Mouse (Mus musculus) embryonic facial prominence, embryonic 12.5 days (tissue): ENCODE results near the gene Dnajc15. TPM values are rescaled to one million over a fixed set of nuclear protein-coding genes. Genes with fewer than 3 reads are reported as not detected.

Experiments used
- ATAC-seq: fragments of 200-750 bp; cut with Nextera tagmentation; 2 replicates; pipeline ENCODE4 v1.8.0; 2017; ENCODE audit not compliant: insufficient number of reproducible peaks, insufficient read depth, low FRiP score, low TSS enrichment
- H3K27ac ChIP-seq: fragments of 300-500 bp; sonication (generic); 2 replicates; pipeline ENCODE4 v1.5.1; 2016; ENCODE audit warnings: mild to moderate bottlenecking
- H3K27me3 ChIP-seq: fragments of 300-500 bp; sonication (generic); 2 replicates; pipeline ENCODE4 v1.6.1; 2016; ENCODE audit warnings: mild to moderate bottlenecking, moderate library complexity
- H3K36me3 ChIP-seq: fragments of 300-500 bp; sonication (generic); 2 replicates; pipeline ENCODE4 v1.6.1; 2016; ENCODE audit warnings: mild to moderate bottlenecking
- H3K4me1 ChIP-seq: fragments of 300-500 bp; sonication (generic); 2 replicates; pipeline ENCODE4 v1.6.1; 2016
- H3K4me2 ChIP-seq: fragments of 300-500 bp; sonication (generic); replicated peaks from 2 replicates; pipeline ENCODE4 v1.6.1; 2016; ENCODE audit warnings: mild to moderate bottlenecking, moderate library complexity
- H3K4me3 ChIP-seq: fragments of 300-500 bp; sonication (generic); 2 replicates; pipeline ENCODE4 v1.5.1; 2016; ENCODE audit warnings: mild to moderate bottlenecking
- H3K9ac ChIP-seq: fragments of 300-500 bp; sonication (generic); 2 replicates; pipeline ENCODE4 v1.6.1; 2016; ENCODE audit warnings: mild to moderate bottlenecking, moderate library complexity
- H3K9me3 ChIP-seq: fragments of 300-500 bp; sonication (generic); 2 replicates; pipeline ENCODE4 v1.6.1; 2016; ENCODE audit warnings: mild to moderate bottlenecking, moderate library complexity
- WGBS: fragments of 180-500 bp; shearing (Covaris S2); methylation state at CpG from one replicate; pipeline ENCODE4 v1.1.7; 2016; 5-methylcytosine and 5-hydroxymethylcytosine counted together
- polyA plus RNA-seq: library from polyadenylated mRNA; unstranded; fragments of >200 nt; fragmentation: Nextera tagmentation; extraction: Ambion mirVana; gene quantifications from 2 replicates; pipeline ENCODE4 v1.2.1, GENCODE M21; 2016

Dnajc15 gene
- polyA plus RNA-seq, 1 experiment from 2014 or later = 88.4 TPM

GRCm38 (mm10) chr14:77853951-77854350, 21.0 kb downstream of the Dnajc15 start:
- Histone ChIP-seq H3K27ac (no peak overlapping the region), H3K9me3 (no peaks in the 10 kb centered on the region), H3K9ac (no peak overlapping the region), H3K4me1 (no peaks in the 10 kb centered on the region), H3K36me3 (0 out of 2 replicates have a peak, but pooled peaks cover 3% of the 10 kb centered on the region), H3K27me3 (no peaks in the 10 kb centered on the region), H3K4me2 (no peak overlapping the region), H3K4me3 (no peak overlapping the region)
- 68% methylated on average over 1 of the region's 1 CpGs for WGBS
- no peak for ATAC-seq

- H3K4me3 ChIP-seq = no peak overlapping the region
- ATAC-seq = no peak
- H3K27me3 ChIP-seq = no peaks in the 10 kb centered on the region
- 88% methylated on average over 7 of the region's 7 CpGs for WGBS
- no peak overlapping the region for H3K4me2 ChIP-seq
- H3K36me3 ChIP-seq = 0 out of 2 replicates have a peak, but pooled peaks cover 3% of the 10 kb centered on the region
- no peak overlapping the region for H3K9ac ChIP-seq
- H3K9me3 ChIP-seq = no peaks in the 10 kb centered on the region
- H3K4me1 ChIP-seq = peaks cover 5% of the 10 kb centered on the region; the same call in 1 of the 2 replicates
- no peak overlapping the region for H3K27ac ChIP-seq
Measured at GRCm38 (mm10) chr14:77849852-77850251, 25.1 kb downstream of the Dnajc15 start.

DNA sequence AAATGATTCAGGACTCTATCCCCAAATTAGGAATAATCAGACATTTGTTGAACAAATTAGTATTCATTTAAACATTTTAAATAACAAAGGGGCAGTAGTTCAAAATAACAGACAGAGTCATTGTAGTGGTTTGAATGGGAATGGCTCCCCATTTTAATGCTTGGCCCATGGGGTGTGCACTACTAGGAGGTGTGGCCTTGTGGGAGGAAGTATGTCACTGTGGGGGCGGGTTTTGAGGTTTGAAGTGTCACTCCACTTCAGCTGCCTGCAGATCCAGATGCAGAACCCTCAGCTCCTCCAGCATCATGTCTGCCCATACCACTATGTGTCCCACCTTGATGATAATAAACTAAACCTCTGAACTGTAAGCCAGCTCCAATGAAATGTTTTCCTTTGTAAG, 26.6 kb downstream of the Dnajc15 start:
- Histone ChIP-seq H3K27ac (no peak overlapping the region), H3K27me3 (no peaks in the 10 kb centered on the region), H3K9ac (no peak overlapping the region), H3K36me3 (0 out of 2 replicates have a peak, but pooled peaks cover 3% of the 10 kb centered on the region), H3K9me3 (no peaks in the 10 kb centered on the region), H3K4me3 (no peak overlapping the region), H3K4me2 (no peak overlapping the region), H3K4me1 (peaks cover 5% of the 10 kb centered on the region; the same call in 1 of the 2 replicates)
- ATAC-seq = no peak
- WGBS = 90% methylated on average over 1 of the region's 1 CpGs

GRCm38 (mm10) chr14:77846206-77846605, 28.7 kb downstream of the Dnajc15 start:
- Histone ChIP-seq H3K36me3 (no peaks in the 10 kb centered on the region), H3K9me3 (no peaks in the 10 kb centered on the region), H3K27ac (no peak overlapping the region), H3K4me1 (peaks cover 5% of the 10 kb centered on the region; the same call in 1 of the 2 replicates), H3K4me2 (no peak overlapping the region), H3K4me3 (no peak overlapping the region), H3K27me3 (no peaks in the 10 kb centered on the region), H3K9ac (no peak overlapping the region)
- no peak for ATAC-seq
- 49% methylated on average over 4 of the region's 4 CpGs for WGBS

- WGBS = 84% methylated on average over 1 of the region's 1 CpGs
- ATAC-seq = no peak
Measured at GRCm38 (mm10) chr14:77845479-77845878, 29.4 kb downstream of the Dnajc15 start.

DNA sequence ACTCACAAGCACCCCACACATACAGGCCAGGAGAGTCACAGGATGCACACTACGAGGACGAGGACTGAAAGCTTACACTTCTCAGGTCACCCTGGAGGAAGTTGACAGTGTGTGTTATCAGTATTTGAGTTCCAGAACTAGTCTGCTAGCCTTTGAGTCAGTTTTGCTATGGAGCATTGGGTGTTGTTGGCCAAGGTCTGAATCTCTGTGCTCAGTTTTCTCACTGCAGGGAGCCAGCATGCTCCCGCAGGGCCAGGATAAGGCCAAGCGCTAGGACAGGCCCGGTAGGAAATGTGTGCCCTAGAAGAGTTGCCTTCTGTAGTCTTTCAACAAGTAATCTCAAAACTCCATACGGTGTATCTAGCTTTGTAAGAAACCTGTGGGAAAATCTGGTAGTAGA, 34.4 kb downstream of the Dnajc15 start:
- Histone ChIP-seq H3K36me3 (no peaks in the 10 kb centered on the region), H3K27me3 (no peaks in the 10 kb centered on the region), H3K4me3 (no peak overlapping the region), H3K4me1 (no peaks in the 10 kb centered on the region), H3K9me3 (no peaks in the 10 kb centered on the region), H3K27ac (no peak overlapping the region), H3K9ac (no peak overlapping the region), H3K4me2 (no peak overlapping the region)
- ATAC-seq = no peak
- WGBS = 76% methylated on average over 6 of the region's 6 CpGs

More at GRCm38 (mm10) chr14:77845479-77845878, 29.4 kb downstream of the Dnajc15 start:
- Histone ChIP-seq H3K27me3 (no peaks in the 10 kb centered on the region), H3K36me3 (no peaks in the 10 kb centered on the region), H3K4me3 (no peak overlapping the region), H3K4me1 (peaks cover 5% of the 10 kb centered on the region; the same call in 1 of the 2 replicates), H3K9me3 (no peaks in the 10 kb centered on the region), H3K4me2 (no peak overlapping the region), H3K27ac (no peak overlapping the region), H3K9ac (no peak overlapping the region)

DNA sequence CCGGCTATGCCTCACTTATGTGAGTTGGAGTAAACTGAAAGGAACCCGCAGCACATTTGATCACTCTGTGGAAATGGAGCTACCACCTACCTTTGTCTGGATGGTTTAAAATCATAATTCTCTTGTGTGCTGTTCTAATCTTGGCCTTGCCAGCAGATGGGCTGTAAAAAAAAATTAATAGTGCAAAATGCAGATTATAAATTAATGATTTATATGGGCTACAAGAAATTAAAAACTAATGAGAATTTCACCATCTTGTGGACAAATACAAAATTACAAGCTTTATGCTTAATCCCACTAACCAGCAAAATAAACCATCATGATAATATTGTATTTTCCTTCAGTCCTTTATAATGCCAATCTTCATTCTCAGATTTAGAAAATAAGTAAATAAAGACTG, 34.8 kb downstream of the Dnajc15 start:
- no peak overlapping the region for H3K9ac ChIP-seq
- WGBS = 90% methylated on average over 2 of the region's 2 CpGs
- ATAC-seq = no peak

DNA sequence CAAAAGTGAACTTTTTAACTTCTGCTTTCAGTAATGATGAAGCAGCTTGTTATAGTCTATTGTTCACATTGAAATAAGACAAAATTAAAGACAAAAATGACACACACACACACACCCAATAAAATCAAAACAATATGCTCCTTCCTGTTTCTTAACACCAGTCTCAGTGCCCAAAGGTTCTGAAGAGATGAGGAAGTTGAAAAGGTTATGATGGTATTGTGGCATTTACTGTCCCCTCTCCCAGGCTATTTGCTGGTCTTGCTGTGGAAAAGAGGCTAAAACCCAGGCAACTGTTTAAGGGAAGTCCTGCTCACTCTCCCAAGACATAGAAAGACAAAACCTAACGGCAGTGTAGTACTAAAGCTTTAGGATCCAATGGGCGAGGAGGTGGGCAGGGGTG, 38.1 kb downstream of the Dnajc15 start:
- H3K36me3 ChIP-seq = no peaks in the 10 kb centered on the region
- no peaks in the 10 kb centered on the region for H3K4me1 ChIP-seq
- no peaks in the 10 kb centered on the region for H3K27me3 ChIP-seq
- no peak overlapping the region for H3K4me2 ChIP-seq
- no peak for ATAC-seq
- 79% methylated on average over 2 of the region's 2 CpGs for WGBS
- no peaks in the 10 kb centered on the region for H3K9me3 ChIP-seq
- no peak overlapping the region for H3K9ac ChIP-seq
- no peak overlapping the region for H3K27ac ChIP-seq
- H3K4me3 ChIP-seq = no peak overlapping the region

More for the DNA sequence above, 34.8 kb downstream of the Dnajc15 start:
- Histone ChIP-seq H3K36me3 (no peaks in the 10 kb centered on the region), H3K4me3 (no peak overlapping the region), H3K27ac (no peak overlapping the region), H3K4me2 (no peak overlapping the region), H3K9me3 (no peaks in the 10 kb centered on the region), H3K4me1 (no peaks in the 10 kb centered on the region), H3K27me3 (no peaks in the 10 kb centered on the region)

DNA sequence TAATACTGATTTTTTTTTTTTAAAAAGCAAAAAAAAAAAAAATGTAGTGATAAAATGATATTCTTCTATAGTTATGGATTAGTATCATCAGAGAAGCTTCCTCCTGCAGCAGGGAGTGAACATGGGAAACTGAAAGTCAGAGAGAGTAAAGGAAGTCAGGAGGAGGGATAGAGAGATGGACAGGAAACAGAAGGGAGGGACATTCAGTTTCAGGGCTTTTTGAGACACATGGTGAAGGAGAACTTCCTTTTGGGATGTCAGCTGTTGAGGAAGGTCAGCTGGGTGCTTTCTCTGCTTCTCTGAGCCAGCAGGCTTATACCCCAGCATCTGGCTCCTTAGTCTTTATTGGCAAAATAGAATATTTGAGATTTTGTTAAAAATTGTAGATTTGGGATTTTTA, 42.6 kb downstream of the Dnajc15 start:
- H3K9ac ChIP-seq = no peak overlapping the region
- no peaks in the 10 kb centered on the region for H3K27me3 ChIP-seq
- no peak for ATAC-seq
- no peak overlapping the region for H3K4me2 ChIP-seq
- no peak overlapping the region for H3K27ac ChIP-seq
- no peaks in the 10 kb centered on the region for H3K9me3 ChIP-seq
- no peaks in the 10 kb centered on the region for H3K4me1 ChIP-seq
- H3K36me3 ChIP-seq = no peaks in the 10 kb centered on the region
- H3K4me3 ChIP-seq = no peak overlapping the region

GRCm38 (mm10) chr14:77831936-77832335, 43.0 kb downstream of the Dnajc15 start:
- Histone ChIP-seq H3K4me1 (no peaks in the 10 kb centered on the region), H3K4me2 (no peak overlapping the region), H3K9ac (no peak overlapping the region), H3K36me3 (no peaks in the 10 kb centered on the region), H3K4me3 (no peak overlapping the region), H3K27ac (no peak overlapping the region), H3K27me3 (no peaks in the 10 kb centered on the region), H3K9me3 (no peaks in the 10 kb centered on the region)
- no peak for ATAC-seq
- WGBS = 91% methylated on average over 4 of the region's 4 CpGs

GRCm38 (mm10) chr14:77829673-77830072, 45.3 kb downstream of the Dnajc15 start:
- no peak overlapping the region for H3K27ac ChIP-seq
- 65% methylated on average over 4 of the region's 4 CpGs for WGBS
- H3K27me3 ChIP-seq = no peaks in the 10 kb centered on the region
- H3K36me3 ChIP-seq = no peaks in the 10 kb centered on the region
- no peak for ATAC-seq
- H3K4me2 ChIP-seq = no peak overlapping the region
- no peaks in the 10 kb centered on the region for H3K4me1 ChIP-seq
- H3K4me3 ChIP-seq = no peak overlapping the region
- no peak overlapping the region for H3K9ac ChIP-seq
- no peaks in the 10 kb centered on the region for H3K9me3 ChIP-seq

DNA sequence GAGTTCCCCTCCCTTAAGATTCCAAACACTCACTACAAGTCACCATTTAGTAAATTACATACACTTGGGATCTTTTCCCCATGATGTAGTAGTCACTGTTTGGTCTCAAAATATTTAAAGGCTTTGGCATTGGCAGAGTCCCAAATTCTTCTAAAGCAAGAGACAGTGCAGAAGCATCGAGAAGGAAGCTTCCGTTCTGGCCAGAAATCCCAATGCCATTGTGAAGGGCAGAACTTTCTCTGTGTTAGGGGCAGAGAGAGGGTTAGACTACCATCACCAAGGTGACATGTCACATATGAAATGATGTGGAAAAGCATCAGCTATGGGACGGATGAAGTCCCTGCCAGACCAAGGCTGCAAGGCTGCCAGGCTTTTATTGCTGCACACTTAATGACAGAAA, 49.0 kb downstream of the Dnajc15 start:
- Histone ChIP-seq H3K27ac (no peak overlapping the region), H3K9me3 (no peaks in the 10 kb centered on the region), H3K4me2 (no peak overlapping the region), H3K36me3 (no peaks in the 10 kb centered on the region), H3K27me3 (no peaks in the 10 kb centered on the region), H3K9ac (no peak overlapping the region), H3K4me3 (no peak overlapping the region), H3K4me1 (0 out of 2 replicates have a peak, but pooled peaks cover 3% of the 10 kb centered on the region)
- WGBS = 83% methylated on average over 3 of the region's 3 CpGs
- ATAC-seq = no peak

DNA sequence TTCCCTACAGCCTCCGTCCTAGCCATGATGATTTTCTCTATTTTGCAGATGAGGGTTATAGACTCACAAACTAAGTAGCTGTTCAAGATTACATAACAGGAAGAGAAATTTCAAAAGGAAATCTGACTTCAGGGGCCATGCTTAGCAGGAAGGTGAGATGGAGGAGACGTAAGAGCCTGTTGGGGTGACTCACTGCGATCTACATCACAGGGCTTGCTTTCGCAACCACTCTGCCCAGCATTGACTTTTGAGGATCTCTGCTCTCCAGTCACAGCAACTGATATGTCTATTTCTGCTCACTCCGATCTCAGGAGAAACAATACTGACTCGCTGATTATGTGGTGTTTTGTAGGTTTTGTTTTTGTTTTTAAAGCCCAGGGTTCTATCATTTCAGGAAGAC, 49.8 kb downstream of the Dnajc15 start:
- Histone ChIP-seq H3K36me3 (no peaks in the 10 kb centered on the region), H3K27me3 (no peaks in the 10 kb centered on the region), H3K4me3 (no peak overlapping the region), H3K4me1 (0 out of 2 replicates have a peak, but pooled peaks cover 5% of the 10 kb centered on the region), H3K9me3 (no peaks in the 10 kb centered on the region), H3K4me2 (no peak overlapping the region), H3K9ac (no peak overlapping the region), H3K27ac (no peak overlapping the region)
- ATAC-seq = no peak
- WGBS = 93% methylated on average over 6 of the region's 6 CpGs
